Mouse (Mus musculus): Measurements from ENCODE around the gene Defb43.

Gene Defb43

GRCm38 (mm10) chr14:63011471-63011870, at the start of gene Defb43:
Gene Defb43 (plus strand): TSS chr14:63011771.
- no peak for DNase-seq (ENCODE audit: low read depth in 1 of 2, low spot score in 2 of 2)

- no peak for DNase-seq (ENCODE audit: low read depth in 1 of 2, low spot score in 2 of 2)
Observed at GRCm38 (mm10) chr14:62963632-62964031, 47.9 kb upstream of the Defb43 start.

GRCm38 (mm10) chr14:62965342-62965741, 46.2 kb upstream of the Defb43 start:
- no peak for DNase-seq (ENCODE audit: low read depth in 1 of 2, low spot score in 2 of 2)

- no peak for DNase-seq (ENCODE audit: low read depth in 1 of 2, low spot score in 2 of 2)
Observed at GRCm38 (mm10) chr14:62965811-62966520, 45.6 kb upstream of the Defb43 start.

- DNase-seq (ENCODE audit: low read depth in 1 of 2, low spot score in 2 of 2) = peak in 1 of 2 experiments; percentile 35
Observed at GRCm38 (mm10) chr14:62975046-62975445, 36.5 kb upstream of the Defb43 start.

GRCm38 (mm10) chr14:62979815-62980214, 31.8 kb upstream of the Defb43 start:
- DNase-seq (ENCODE audit: low read depth in 1 of 2, low spot score in 2 of 2) = no peak

GRCm38 (mm10) chr14:62984410-62984809, 27.2 kb upstream of the Defb43 start, which contains the start of gene Defb48:
Gene Defb48 (minus strand): TSS chr14:62984510.
- DNase-seq (ENCODE audit: low read depth in 1 of 2, low spot score in 2 of 2) = no peak

GRCm38 (mm10) chr14:62991271-62991670, 20.3 kb upstream of the Defb43 start:
- no peak for DNase-seq (ENCODE audit: low read depth in 1 of 2, low spot score in 2 of 2)

GRCm38 (mm10) chr14:62991849-62992510, 19.6 kb upstream of the Defb43 start:
- no peak for DNase-seq (ENCODE audit: low read depth in 1 of 2, low spot score in 2 of 2)

GRCm38 (mm10) chr14:62997777-62998176, 13.8 kb upstream of the Defb43 start, which contains the start of gene Defb47:
Gene Defb47 (plus strand): TSS chr14:62998077.
- no peak for DNase-seq (ENCODE audit: low read depth in 1 of 2, low spot score in 2 of 2)

GRCm38 (mm10) chr14:62998977-62999376, 12.6 kb upstream of the Defb43 start:
- no peak for DNase-seq (ENCODE audit: low read depth in 1 of 2, low spot score in 2 of 2)

GRCm38 (mm10) chr14:63002588-63002987, 9.0 kb upstream of the Defb43 start:
- DNase-seq (ENCODE audit: low read depth in 1 of 2, low spot score in 2 of 2) = no peak

GRCm38 (mm10) chr14:63013082-63013481, 1.5 kb downstream of the Defb43 start:
- no peak for DNase-seq (ENCODE audit: low read depth in 1 of 2, low spot score in 2 of 2)

- no peak for DNase-seq (ENCODE audit: low read depth in 1 of 2, low spot score in 2 of 2)
Observed at GRCm38 (mm10) chr14:63014667-63015066, 3.1 kb downstream of the Defb43 start.

- DNase-seq (ENCODE audit: low read depth in 1 of 2, low spot score in 2 of 2) = no peak
Observed at GRCm38 (mm10) chr14:63020524-63021156, 9.1 kb downstream of the Defb43 start.

- DNase-seq (ENCODE audit: low read depth in 1 of 2, low spot score in 2 of 2) = no peak
Observed at GRCm38 (mm10) chr14:63046691-63047090, 35.1 kb downstream of the Defb43 start, which contains the start of gene Defb42. Gene Defb42 (plus strand): TSS chr14:63046991.

GRCm38 (mm10) chr14:63049910-63050370, 38.4 kb downstream of the Defb43 start, which contains the start of gene Defb30:
Gene Defb30 (minus strand): TSS chr14:63049960.
- no peak for DNase-seq (ENCODE audit: low read depth in 1 of 2, low spot score in 2 of 2)

- DNase-seq (ENCODE audit: low read depth in 1 of 2, low spot score in 2 of 2) = peak; percentile 37 to 70
Observed at GRCm38 (mm10) chr14:63050769-63051168, 39.2 kb downstream of the Defb43 start.

- no peak for DNase-seq (ENCODE audit: low read depth in 1 of 2, low spot score in 2 of 2)
Observed at GRCm38 (mm10) chr14:63054729-63055128, 43.2 kb downstream of the Defb43 start.

- DNase-seq (ENCODE audit: low read depth in 1 of 2, low spot score in 2 of 2) = no peak
Observed at GRCm38 (mm10) chr14:63060361-63060760, 48.8 kb downstream of the Defb43 start.

- no peak for DNase-seq (ENCODE audit: low read depth in 1 of 2, low spot score in 2 of 2)
Observed at GRCm38 (mm10) chr14:63062184-63062583, 50.6 kb downstream of the Defb43 start.

GRCm38 (mm10) chr14:63065391-63065790, 53.8 kb downstream of the Defb43 start:
- no peak for DNase-seq (ENCODE audit: low read depth in 1 of 2, low spot score in 2 of 2)

Measured in monocyte, adult 2 months (primary cell).